Mouse (Mus musculus): Measurements from ENCODE around the gene Ndfip2. TPM values are rescaled to one million over a fixed set of nuclear protein-coding genes. Genes with fewer than 3 reads are reported as not detected.

Gene Ndfip2
- total and polyA plus RNA-seq, 3 experiments, result 13.7 to 26.3 TPM; not detected in 1

DNA sequence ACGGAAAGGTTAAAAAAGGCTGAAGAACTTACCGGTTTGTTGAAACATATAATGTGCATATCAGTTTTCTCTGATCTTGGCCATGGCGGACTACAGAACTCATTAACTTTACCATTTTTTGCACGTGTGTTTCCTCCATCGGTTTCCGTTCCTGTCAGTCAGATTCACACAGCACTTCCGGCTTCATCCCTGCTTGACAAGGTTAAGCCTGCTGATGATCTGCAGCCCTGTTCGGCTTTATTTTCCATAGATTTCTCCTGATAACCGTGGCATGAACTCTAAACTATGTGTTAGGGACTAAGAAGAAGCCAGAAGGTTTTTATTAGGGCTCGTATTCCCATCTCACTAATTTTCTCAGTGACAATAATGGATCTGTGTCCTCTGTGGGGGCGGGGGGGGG is 95.7 kb downstream of the Ndfip2 start (continued):
- TF ChIP-seq MAZ (IDR thresholded peaks at IDR 0.05; ENCODE audit: low read depth, low read length), result no peak

Other genes starting within 250 kb of the Ndfip2 start
- gene Rbm26, start 81.2 kb upstream of the Ndfip2 start, total RNA-seq (2012; rRNA removed), result 27.2 and 27.7 TPM in 2 replicates
- gene Rbm26, start 81.2 kb upstream of the Ndfip2 start, polyA plus RNA-seq (2012; ENCODE audit: insufficient read depth in 1 of 2, insufficient read length in 2 of 2, low read depth in 1 of 2, low replicate concordance in 2 of 2, missing spikeins in 1 of 2), result 10 to 100 TPM; 47.8 to 55.9 TPM